Mouse (Mus musculus): ENCODE measurements at regions not wholly inside any gene's neighbourhood (a gene's known extent, or its start where the extent isn't known, plus 50 kb on each side); places are given as distances from the start of the nearest gene placed in this dataset.
A peak's percentile ranks its signal among the peaks of the same experiment; 100 is the strongest.

DNA sequence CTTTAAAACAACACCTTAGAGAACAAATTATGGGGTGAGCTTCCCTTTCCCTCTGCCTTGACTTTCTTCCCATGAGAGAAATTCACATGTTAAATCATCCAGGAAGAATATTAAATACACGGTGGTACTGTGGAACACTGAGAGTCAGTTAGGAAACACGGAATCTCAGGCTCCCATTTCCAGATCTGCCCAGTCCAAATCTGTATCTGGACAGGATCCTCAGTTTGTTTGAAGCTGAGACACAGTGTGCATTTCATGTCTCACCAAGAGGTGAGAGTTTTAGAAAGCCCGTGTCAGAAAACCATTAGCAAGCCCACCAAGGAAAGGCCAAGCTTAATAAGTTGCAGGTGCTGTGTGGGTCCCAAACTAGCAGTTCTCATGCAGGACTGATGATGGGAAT is 204.2 kb upstream of the Rnaseh2b start:
- H3K27ac ChIP-seq (ENCODE audit: insufficient read depth, low read depth), result no peak overlapping the region
- no peaks in the 10 kb centered on the region for H3K9me3 ChIP-seq (replicated peaks; ENCODE audit: low read length)
- H3K4me2 ChIP-seq (ENCODE audit: insufficient read depth, low read depth, poor library complexity, severe bottlenecking), result no peak overlapping the region
- H3K79me2 ChIP-seq (replicated peaks; ENCODE audit: control insufficient read depth, extremely low read depth, insufficient read depth, poor library complexity, severe bottlenecking), result no peaks in the 10 kb centered on the region
- no peaks in the 10 kb centered on the region for H3K27me3 ChIP-seq (replicated peaks)
- DNase-seq (ENCODE audit: extremely low read depth), result no peak
- H3K9ac ChIP-seq (ENCODE audit: insufficient read depth, low read depth), result no peak overlapping the region
- no peak for TF ChIP-seq SIN3A (IDR thresholded peaks at IDR 0.05; ENCODE audit: low read length)
- no peak for TF ChIP-seq CTCF (conservative IDR thresholded peaks at IDR 0.05 in 1 of 2, IDR thresholded peaks at IDR 0.05 in 1 of 2; ENCODE audit: low read depth in 2 of 2, low read length in 2 of 2)
- TF ChIP-seq UBTF (IDR thresholded peaks at IDR 0.05; ENCODE audit: low read depth, low read length), result no peak
- TF ChIP-seq POLR2A (IDR thresholded peaks at IDR 0.05; ENCODE audit: low read depth, low read length), result no peak
- TF ChIP-seq ELF1 (IDR thresholded peaks at IDR 0.05; ENCODE audit: low read depth, low read length), result no peak
- no peak for TF ChIP-seq ETS1 (conservative IDR thresholded peaks at IDR 0.05; ENCODE audit: low read depth, low read length)
- TF ChIP-seq CHD1 (IDR thresholded peaks at IDR 0.05; ENCODE audit: low read depth, low read length), result no peak
- no peak for TF ChIP-seq RCOR1 (conservative IDR thresholded peaks at IDR 0.05; ENCODE audit: low read depth, low read length)
- TF ChIP-seq IRF4 (IDR thresholded peaks at IDR 0.05; ENCODE audit: low read depth, low read length), result no peak
- TF ChIP-seq NRF1 (IDR thresholded peaks at IDR 0.05; ENCODE audit: low read depth, low read length), result no peak
- TF ChIP-seq BHLHE40 (IDR thresholded peaks at IDR 0.05; ENCODE audit: low read depth, low read length), result no peak
- TF ChIP-seq ZMIZ1 (IDR thresholded peaks at IDR 0.05; ENCODE audit: low read depth, low read length), result no peak
- no peak for TF ChIP-seq ZC3H11A (IDR thresholded peaks at IDR 0.05; ENCODE audit: low read depth, low read length)
- TF ChIP-seq JUND (conservative IDR thresholded peaks at IDR 0.05; ENCODE audit: low read depth, low read length), result no peak
- no peaks in the 10 kb centered on the region for H3K36me3 ChIP-seq (replicated peaks in 1 of 2; ENCODE audit: control insufficient read depth in 1 of 2, insufficient read depth in 1 of 2, low read length in 1 of 2)
- peaks cover 9 to 13% of the 10 kb centered on the region in 2 experiments for H3K4me1 ChIP-seq (ENCODE audit: control insufficient read depth in 1 of 2, insufficient read depth in 2 of 2)
- in situ Hi-C loops (cut with MboI; ENCODE audit: low pct_ligation_motif_present, low pct_unique_long_range_greater_than_20kb, low sequenced_read_pairs) (loop anchor here (25.0 kb wide), 1 partner anchor 374 kb away; the partner anchor contains the start of gene Gucy1b2), dilution Hi-C loops (cut with MboI; ENCODE audit: extremely low pct_ligation_motif_present, extremely low pct_unique_long_range_greater_than_20kb, low sequenced_read_pairs) (no loop called here)
- no peak overlapping the region for H3K4me3 ChIP-seq (replicated peaks in 1 of 3; ENCODE audit: low read depth in 2 of 3, low read length in 2 of 3, poor library complexity in 1 of 3)

DNA sequence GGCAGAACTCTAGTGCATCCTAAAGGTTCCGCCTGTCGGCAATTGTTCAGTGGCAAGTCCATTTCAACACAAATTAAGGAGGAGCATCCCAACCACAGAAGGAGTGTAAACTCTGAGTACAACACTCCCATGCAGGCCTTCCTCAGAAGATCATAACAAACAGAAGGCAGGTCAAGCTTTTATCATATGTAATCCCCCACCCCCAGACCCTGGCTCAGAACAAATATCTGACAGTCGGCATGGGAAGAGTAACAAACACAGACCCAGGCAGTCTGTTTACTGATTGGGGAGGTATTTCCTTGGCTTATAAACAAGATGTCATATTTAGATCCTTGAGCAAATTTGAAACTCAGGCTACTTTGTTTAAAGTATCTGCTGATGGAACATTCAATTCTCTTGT is 174.9 kb upstream of the Rnaseh2b start:
- no peak for DNase-seq (ENCODE audit: extremely low read depth)
- no peaks in the 10 kb centered on the region for H3K36me3 ChIP-seq (replicated peaks in 1 of 2; ENCODE audit: control insufficient read depth in 1 of 2, insufficient read depth in 1 of 2, low read length in 1 of 2)
- dilution Hi-C loops (cut with MboI; ENCODE audit: extremely low pct_ligation_motif_present, extremely low pct_unique_long_range_greater_than_20kb, low sequenced_read_pairs) (no loop called here), in situ Hi-C loops (cut with MboI; ENCODE audit: low pct_ligation_motif_present, low pct_unique_long_range_greater_than_20kb, low sequenced_read_pairs) (no loop called here)
- no peak overlapping the region for H3K27ac ChIP-seq (ENCODE audit: insufficient read depth, low read depth)
- H3K27me3 ChIP-seq (replicated peaks), result no peaks in the 10 kb centered on the region
- no peaks in the 10 kb centered on the region for H3K79me2 ChIP-seq (replicated peaks; ENCODE audit: control insufficient read depth, extremely low read depth, insufficient read depth, poor library complexity, severe bottlenecking)
- TF ChIP-seq MEF2A (IDR thresholded peaks at IDR 0.05; ENCODE audit: borderline replicate concordance, low read depth, low read length) (peak; percentile 27; the same call in 1 of the 2 replicates), EP300 (IDR thresholded peaks at IDR 0.05; ENCODE audit: low read length) (no peak), MAFK (IDR thresholded peaks at IDR 0.05; ENCODE audit: insufficient replicate concordance, low read length) (no peak), RCOR1 (conservative IDR thresholded peaks at IDR 0.05; ENCODE audit: low read depth, low read length) (no peak)
- no peak overlapping the region for H3K4me2 ChIP-seq (ENCODE audit: insufficient read depth, low read depth, poor library complexity, severe bottlenecking)
- peaks cover 0 to 9% of the 10 kb centered on the region in 2 experiments; a peak in 1 of 4 replicates for H3K4me1 ChIP-seq (ENCODE audit: control insufficient read depth in 1 of 2, insufficient read depth in 2 of 2)
- H3K9ac ChIP-seq (ENCODE audit: insufficient read depth, low read depth), result no peak overlapping the region
- no peak overlapping the region for H3K4me3 ChIP-seq (replicated peaks in 1 of 3; ENCODE audit: low read depth in 2 of 3, low read length in 2 of 3, poor library complexity in 1 of 3)
- H3K9me3 ChIP-seq (replicated peaks; ENCODE audit: low read length), result no peaks in the 10 kb centered on the region

All from CH12.LX (cell line).